Mouse (Mus musculus) gastrocnemius, postnatal 36 days (tissue): ENCODE results near the gene Tlr2. TPM values are rescaled to one million over a fixed set of nuclear protein-coding genes. Genes with fewer than 3 reads are reported as not detected.
"Not testable (repeated sequence)": the region's sequence is repeated elsewhere in the genome, so short reads cannot be mapped to it uniquely, and the experiment has no call there.

Experiments used
- DNase-seq, 2 experiments: peaks; one replicate each; pipeline ENCODE4 v3.0.0; 2022
- intact Hi-C: fragments of 180-260 bp; cut with DNase I; formaldehyde crosslinking; loops from one replicate; pipeline ENCODE4 v1.15.1; 2025
- long read RNA-seq, 2 experiments: library from polyadenylated mRNA; stranded (forward); transcript quantifications; one replicate each; pipeline ENCODE4 v2.0.0; 2021
- total RNA-seq, 2 experiments: library from RNA; stranded (reverse); gene quantifications; 2 replicates each; pipeline ENCODE4 v1.2.3; 2021

The Tlr2 gene
- total RNA-seq, result under 1 TPM; 0.51 to 0.52 TPM
- long read RNA-seq, experiment 1, result 0 reads
- long read RNA-seq, experiment 2, result 0 reads

DNA sequence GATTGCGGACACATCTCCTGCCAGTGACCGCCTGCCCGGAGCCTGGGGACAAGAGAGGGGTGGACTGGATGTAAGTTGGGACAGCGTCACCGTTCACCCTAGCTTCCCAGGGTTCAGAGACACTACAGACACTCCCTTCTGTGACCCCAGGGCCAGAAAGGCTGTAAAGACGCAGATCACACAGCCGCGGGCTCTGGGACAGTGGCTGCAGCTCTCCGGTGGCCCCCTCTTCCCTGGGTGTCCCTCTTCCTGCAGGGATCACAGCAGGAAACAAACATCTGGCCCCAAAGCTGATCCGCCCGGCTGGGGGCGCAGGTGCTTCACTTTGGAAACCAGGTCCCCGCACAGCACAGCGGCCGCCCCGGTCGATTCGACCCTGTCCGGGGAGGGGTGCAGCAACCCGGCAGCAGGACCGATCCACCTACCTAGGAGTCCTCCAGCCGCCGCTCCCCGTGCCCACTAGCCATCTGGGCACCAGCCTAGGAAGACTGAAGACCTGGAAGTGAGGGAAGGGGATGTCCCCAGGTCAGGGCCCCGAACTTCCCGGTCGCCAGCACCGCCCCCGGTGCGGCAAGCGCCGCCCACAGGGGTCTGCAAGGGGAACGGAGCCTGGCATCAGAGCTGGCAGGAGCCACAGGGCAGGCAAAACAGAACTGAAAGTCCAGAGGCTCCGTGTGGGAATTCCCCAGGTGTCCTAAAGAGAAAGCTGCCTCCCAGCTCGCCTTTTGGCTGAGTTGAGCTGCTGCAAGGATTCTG lies at the start of gene Tlr2:
Gene Tlr2 (minus strand): TSS at position 673 of the 756 bp plus-strand sequence.
- intact Hi-C loops, result loop anchor here (1.0 kb wide), 1 partner anchor 57 kb away; no protein-coding TSS in a partner anchor
- DNase-seq, result peak; percentile 75 to 80

DNA sequence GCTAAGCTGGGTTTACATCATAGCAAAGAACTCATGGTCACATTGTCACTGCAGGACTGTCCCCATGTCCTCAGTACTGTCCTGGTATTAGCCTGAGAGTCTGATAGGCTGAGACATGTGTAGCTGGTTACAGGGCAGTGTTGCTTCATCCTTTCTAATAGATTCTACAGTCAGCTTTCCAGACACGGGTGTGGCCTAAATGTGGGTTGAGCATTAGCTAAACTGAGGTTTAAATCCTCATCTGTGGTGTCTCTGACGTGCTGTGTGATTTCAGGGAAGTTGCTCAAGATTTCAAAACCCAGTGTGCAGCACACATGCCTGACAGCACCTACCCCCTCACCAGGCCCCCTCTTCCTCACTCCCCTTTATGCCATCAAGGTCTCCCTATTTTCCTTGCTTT lies 43.6 kb upstream of the Tlr2 start:
- intact Hi-C loops, result no loop called here
- DNase-seq, result no peak

DNA sequence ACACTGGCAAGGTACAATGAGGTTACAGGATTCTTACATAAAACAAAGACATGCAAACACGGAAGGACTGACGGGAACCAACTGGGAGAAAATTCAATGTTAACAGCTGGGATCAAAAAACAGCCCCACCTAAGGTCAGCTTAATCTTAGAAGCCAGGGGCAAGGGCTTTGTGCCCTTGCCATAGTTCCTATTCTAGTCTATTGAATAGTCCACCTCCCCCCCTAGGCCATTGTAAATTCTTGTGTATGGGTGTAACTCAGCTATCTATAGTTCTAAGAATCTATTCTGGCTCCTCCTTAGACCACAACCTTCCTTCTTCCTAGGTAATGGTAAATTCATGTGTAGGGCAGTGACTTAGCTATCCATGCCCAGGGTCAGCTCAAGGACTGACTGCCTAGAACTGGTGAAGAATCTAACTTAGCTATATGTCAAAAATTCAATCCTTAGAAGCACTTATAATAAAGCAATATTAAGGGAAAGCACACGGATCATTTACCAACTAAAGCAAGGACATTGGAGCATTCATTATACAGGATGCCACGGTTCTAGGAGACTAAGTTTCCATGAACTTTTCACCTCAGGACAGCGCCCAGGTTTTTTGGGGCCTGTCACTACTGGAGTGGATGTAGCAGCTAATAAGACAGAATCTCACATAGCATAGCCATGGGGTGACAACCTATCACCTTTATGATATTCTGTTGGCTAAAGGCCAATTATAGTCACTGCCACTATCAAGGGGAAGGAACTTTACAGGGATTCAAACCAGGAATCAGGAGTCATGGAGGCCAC lies 37.9 kb upstream of the Tlr2 start:
- intact Hi-C loops, DNase-seq: not testable (repeated sequence)

DNA sequence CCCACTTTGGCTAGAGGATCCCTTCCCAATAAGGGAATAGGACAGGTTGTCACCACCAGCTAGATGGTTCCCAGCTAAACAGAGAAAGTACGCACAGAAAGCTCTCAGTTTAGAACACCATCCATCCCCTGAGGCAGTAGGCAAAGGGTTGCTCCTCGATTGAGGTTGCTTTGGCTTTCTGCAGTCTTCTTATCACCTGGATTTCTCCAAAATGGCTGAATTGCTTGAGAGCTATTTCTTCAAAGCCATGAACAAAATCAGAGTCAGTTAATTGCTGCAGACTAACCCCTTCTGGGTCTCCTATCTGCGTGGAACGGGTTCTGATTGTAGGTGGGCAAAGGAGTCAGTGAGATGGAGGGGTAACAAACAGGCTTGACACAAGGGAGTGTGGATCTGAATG lies 37.2 kb upstream of the Tlr2 start:
- no peak for DNase-seq
- intact Hi-C loops, result no loop called here

DNA sequence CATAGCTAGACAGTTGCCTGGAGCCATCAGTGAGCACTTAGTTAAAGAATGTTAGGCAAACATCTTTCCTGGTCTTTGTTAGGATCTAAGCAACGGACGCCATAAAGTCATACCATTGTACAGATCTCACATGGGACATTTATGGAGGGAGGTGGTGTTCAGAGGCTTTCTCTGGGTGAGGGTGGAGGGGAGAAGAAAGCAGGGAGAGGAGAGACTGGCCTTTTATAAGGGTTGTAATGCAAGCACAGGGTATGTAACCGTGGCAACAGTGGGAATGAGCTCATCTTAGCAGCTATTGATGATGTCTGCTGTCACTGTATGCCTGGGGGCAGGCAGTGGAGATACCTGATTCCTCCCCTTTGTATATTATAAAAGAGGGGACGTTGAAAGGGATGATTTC lies 34.7 kb upstream of the Tlr2 start:
- intact Hi-C loops, result no loop called here
- no peak for DNase-seq

DNA sequence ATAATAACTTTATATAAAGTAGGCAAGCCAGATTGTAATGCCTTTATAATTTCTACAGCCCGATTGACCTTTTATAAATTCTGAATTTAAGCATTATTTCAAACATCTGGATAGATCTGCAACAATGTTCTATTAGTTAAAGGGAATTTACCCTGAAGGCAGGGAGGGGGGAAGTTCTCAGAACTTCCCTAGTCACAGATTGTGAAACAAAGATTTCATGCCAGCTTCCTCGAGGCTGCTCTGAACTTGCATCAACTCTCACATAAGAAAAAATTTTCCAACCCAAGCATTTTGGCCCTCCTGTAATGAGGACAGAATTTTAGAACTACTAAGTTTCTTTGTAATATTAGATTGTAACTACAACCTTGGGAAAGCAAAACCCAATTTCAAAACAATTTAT lies 33.5 kb upstream of the Tlr2 start:
- intact Hi-C loops, DNase-seq: not testable (repeated sequence)

DNA sequence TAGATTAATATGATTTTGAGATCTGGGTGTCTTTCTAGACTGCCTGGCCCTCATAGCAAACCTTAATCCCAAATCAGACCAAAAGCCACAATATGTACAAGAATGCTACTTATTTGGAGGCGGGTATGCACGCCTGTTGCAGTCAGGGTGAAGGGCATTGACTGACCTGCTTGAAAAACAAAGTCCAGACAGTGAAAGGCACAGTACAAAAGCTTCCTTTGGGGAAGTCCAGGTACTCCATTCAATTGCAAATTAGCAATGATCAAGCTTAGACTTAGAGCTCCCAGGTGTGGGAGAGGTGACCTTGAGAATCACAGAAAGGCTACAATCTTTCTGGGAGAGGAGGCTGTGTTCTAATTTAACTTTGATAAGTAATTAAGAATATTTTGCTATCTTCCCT lies 31.3 kb upstream of the Tlr2 start:
- DNase-seq, intact Hi-C loops: not testable (repeated sequence)

DNA sequence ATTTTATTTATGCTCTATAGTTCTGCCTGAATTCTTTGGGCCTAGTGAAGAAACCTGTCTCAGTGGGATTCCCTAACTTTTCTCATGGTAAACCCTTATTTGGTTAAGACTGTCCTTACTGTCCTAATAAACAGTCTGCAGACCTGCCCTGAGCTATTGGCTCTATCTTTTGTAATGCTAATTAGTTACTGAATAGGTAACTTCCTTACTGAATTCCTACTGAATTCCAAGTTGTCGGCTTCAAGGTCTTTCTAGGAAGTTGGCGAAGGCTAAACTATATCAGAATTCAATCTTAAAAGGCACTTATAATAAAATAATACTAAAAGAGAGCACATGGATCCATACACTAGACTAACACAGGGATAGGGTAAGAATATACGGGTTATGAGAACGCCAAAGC lies 30.4 kb upstream of the Tlr2 start:
- DNase-seq, intact Hi-C loops: not testable (repeated sequence)

DNA sequence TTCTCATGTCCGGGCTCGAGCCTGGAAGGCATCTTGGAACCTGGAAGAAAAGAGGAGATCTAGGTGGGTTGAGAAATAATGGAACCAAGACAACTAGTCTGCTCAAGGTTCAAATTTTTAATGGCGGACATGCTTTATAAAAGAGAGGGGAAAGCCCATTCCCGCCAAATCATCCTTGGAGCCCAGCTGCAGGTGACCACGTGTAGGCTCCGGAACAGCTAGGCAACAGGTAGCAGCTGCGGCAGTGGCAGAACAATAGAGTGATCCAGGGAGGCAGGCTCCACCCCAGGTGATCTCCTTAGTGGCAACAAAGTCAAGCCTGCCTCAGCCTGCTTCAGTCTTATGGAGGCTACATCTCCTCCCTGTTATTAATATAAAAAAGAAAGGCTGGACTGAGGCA lies 30.0 kb upstream of the Tlr2 start:
- intact Hi-C loops, result not testable (repeated sequence)

DNA sequence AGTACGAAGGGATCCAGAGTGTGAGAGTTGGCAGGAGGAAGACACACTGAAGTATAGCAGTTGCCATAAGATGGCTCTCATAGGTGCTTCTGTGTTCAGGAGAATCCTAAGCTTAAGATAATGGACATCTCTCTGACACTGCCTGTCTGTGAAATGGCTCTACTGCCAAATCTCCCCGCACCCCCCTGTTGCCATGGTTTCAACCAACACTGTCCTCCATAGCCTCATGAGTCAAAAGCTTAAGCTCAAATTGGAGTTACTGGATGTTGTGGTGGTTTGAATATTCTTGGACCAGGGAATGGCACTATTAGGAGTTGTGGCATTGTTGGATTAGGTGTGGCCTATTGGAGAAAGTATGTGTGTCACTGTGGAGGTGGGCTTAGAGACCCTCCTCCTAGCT lies 28.2 kb upstream of the Tlr2 start:
- intact Hi-C loops, result no loop called here
- DNase-seq, result no peak

More for the DNA sequence above, 30.0 kb upstream of the Tlr2 start:
- not testable (repeated sequence) for DNase-seq

DNA sequence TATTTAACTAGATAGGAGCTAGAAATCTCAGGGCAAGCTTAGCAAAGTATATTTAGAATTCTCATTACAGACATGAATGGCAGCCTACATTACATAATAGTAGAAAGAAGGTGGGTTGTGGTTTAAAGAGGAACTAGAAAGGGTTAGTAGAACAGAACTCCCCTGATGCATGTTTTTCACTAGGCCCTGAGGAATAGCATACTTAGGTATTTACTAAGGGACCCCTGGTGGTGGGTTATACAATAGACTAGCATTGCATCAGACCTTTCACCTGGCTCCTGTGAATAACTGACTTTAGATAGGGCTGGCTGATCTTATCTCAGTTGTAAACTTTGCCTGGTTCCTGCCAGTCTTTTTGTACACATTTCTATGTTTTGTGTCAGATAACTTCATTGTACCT lies 25.5 kb upstream of the Tlr2 start:
- intact Hi-C loops, DNase-seq: not testable (repeated sequence)

DNA sequence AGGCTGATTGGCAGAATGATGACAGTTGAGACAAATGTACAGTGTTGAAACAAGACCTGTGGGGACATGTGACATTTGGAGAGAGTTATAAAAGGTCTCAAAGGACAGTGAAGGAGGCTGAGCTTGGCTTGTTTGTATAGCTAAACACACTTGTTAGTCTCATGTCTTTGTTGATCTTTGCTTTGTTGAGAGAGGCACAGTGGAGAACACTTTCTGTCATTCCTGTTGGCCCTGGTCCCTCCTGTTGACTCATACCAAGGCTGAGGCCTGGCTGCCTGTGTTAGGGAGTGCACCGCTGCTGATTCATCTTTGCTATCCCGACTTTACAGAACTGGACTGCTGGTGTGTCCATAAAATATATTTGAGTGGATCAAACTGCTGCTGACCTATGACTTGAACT lies 23.6 kb upstream of the Tlr2 start:
- peak in 1 of 2 experiments; percentile 47 for DNase-seq
- intact Hi-C loops, result no loop called here

DNA sequence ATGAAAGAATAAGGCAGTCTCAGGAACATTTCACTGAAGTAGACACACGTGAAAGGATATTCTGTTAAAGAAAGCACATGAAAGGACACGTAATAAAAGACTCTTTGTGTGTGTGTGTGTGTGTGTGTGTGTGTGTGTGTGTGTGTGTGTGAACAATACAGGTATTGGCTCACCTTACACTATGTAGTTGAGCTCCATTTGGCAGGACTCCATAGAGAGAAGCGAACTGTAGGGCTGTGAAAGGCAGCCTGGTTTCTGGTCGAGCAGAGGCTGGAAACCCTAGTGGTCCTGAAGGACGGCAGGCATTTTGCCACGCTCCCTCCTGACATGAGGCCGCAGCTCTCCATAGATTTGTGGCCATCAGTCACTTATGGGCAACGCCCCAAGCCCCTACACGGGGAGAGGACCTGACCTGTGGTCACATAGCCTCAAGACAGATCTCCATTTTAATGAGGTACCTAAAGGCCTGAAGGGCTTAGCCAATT lies 22.5 kb upstream of the Tlr2 start:
- DNase-seq, result no peak
- intact Hi-C loops, result no loop called here

DNA sequence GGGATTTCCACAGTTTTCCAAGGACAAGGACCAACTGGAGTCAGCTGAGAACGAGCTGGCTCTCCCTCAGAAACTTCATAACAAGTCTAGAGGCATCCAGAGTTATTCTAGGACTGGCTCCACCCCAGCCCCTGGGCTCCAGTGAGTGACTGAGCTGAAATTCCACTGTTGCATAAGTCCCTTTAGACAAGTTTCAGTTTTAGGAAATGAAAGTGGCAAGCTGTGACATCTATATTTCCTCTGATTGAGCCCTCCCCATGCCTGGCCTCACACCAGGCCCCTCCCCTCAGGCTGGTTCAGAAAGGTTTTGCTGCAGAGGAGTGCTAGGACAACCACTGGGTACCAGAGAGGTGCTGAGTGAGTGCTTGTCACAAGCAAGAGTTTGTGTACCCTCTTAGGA lies 21.4 kb upstream of the Tlr2 start:
- peak; percentile 68 to 71 for DNase-seq
- intact Hi-C loops, result no loop called here

DNA sequence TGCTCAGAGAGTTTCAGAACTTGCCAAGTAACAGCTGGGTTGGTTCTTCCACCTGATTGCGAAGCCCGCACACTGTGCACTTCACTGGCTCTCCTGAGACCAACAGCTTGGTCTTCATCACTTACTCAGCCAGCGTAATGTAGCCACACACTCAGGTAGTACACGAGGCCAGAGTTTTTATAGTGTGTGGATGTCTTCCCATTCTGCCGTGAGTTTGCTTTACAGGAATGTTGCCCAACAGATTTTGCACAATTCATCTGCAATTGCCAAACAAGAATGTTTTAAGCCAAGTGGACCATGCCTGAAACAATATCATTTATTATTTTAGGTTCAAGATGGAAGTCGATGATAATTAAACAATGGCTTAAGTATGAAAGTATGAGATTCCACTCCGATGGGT lies 18.0 kb upstream of the Tlr2 start:
- DNase-seq, result no peak

DNA sequence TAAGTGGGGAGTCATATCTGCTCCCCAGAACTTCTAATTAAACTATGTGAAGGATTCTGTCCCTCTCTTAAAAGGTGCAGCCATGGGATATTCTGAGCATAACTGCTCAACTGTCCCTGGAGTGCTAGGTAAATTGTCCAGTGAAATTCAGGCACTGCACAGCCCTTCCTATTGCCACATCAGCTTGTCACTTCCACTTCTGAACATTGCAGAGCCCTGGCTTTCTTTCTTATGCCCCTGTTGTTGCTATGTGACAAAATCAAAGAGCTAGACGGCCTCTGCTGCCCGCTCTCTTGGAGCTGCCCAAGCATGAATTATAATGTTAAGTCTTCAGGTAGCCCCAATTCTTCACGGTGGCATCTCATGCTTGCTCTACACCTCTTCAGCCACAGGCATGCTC lies 17.5 kb upstream of the Tlr2 start:
- no peak for DNase-seq
- intact Hi-C loops, result no loop called here

More for the DNA sequence above, 18.0 kb upstream of the Tlr2 start:
- intact Hi-C loops, result no loop called here

DNA sequence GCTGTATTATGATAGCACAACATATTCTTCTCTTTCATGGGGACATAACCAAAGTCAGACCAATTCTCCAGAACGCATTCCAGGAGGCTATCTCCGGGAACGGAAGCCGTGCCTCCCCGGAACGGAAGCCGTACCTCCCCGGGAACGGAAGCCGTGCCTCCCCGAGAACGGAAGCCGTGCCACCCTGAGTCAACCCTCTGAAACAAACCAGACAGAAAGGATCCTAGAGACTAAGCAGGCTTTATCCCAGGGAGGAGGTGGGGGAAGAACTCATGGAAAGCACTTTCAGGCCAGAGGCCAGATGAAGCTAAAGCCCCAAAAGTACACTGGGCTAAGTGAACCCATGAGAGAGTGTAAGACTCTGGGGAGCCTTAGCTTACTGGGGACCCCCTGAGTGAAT lies 16.1 kb upstream of the Tlr2 start:
- intact Hi-C loops, result no loop called here
- DNase-seq, result no peak

DNA sequence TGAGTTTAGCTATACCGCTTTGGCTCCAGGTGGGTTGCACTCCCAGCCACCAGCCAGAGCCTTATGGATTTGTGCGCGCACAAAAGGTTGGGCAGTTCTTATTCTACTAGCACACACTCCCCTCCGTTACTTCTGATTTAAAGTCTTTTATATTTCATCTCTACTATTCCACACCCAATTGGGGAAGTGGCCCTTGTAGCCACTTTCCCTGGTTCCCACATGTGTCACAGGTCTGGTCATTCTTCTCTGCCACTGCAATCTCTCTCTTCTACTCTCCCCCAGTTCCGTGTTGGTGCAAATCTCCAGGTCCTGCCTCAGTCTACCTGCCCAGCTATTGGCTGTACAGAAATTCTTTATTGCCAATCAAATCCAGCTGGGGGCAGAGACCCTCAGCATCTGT lies 14.1 kb upstream of the Tlr2 start:
- DNase-seq, result no peak
- intact Hi-C loops, result no loop called here

DNA sequence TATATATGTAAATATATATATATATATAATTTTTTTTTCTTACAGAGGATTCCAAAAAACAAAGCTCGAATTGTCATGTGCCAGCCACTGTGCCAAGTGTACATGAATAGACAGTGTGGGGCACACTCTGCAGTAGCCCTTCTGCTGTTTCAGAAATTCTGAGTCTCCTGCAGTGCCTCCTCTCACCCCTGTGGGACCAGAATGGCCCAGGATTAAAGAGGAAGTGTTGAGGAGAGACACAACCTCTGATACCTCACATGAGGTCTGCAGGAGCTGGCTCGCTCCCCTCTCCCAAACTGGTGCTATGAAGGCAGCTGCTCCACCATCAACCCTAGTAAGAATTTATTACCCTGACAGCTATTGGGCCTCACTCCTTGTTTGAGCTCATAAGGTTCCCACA lies 7.8 kb upstream of the Tlr2 start:
- intact Hi-C loops, result no loop called here
- DNase-seq, result no peak

DNA sequence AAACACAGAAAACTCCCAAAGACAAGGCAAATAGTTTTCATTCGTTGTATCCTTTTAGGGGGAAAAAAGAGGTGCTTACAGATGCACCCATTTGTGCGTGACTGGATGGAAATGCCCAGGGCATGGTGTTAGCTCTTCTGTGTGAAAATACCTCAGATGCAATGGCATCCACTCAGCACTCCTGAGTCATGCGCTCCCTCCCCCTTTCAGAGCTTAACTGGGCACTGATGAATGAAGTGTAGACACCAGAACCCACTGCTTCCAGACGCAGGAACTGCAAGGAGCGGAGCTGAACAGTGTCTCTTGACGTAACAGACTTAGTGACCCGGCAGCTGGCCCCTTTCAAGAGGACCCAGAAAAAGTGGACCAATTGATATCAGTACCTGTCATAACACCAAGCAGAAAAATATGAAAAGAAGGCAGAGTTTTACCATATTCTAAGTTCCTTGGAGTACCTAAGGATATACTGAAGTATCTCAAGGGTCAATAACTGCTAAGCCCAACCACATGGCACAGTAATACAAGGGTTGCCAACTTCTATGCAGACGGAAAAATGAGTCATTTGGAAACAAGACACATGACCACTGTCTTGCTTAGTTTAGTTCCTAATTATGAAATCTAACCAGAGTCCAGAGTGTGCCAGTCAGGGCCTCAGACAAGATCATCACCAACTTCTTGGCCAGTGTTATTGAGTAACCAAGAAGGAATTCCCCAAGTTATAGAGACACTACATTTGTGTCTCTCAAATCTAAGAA lies 3.4 kb upstream of the Tlr2 start:
- intact Hi-C loops, result no loop called here
- no peak for DNase-seq

DNA sequence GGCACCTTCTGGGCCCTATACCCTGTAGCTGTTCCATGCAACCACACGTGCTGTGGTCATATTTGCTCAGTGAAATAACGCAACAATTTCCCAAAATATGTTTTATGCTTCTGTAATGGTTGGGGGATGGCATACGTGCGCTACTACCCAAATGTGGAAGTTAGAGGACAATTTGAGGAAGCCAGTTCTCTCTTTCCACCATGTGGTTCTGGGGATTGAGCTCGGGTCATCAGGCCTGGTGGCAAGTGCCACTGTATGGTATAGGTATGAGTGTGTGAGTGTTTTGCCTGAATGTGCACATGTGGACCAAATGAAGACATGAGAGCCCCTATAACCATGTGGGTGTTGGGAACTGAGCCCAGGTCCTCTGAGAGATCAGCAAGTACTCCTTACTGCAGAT lies 2.1 kb downstream of the Tlr2 start:
- DNase-seq, result no peak
- intact Hi-C loops, result no loop called here
